Mouse (Mus musculus) MEL (cell line): Measurements from ENCODE around the gene Actl6a. TPM values are rescaled to one million over a fixed set of nuclear protein-coding genes. Genes with fewer than 3 reads are reported as not detected.

Experiments used
- DNase-seq: peaks from one replicate; pipeline ENCODE4 v3.0.0; 2011; ENCODE audit warnings: low read depth, low spot score
- H3K27ac ChIP-seq: 2 replicates; pipeline ENCODE4 v1.5.1; 2012; ENCODE audit warnings: low read depth, mild to moderate bottlenecking, control low read depth, low read length, moderate library complexity; ENCODE audit not compliant: control insufficient read depth
- H3K27me3 ChIP-seq, 2 experiments: fragments of 150-350 bp in 1 of 2; sonication (generic) in 1 of 2; 2 replicates each; pipeline ENCODE4 v1.6.1; 2012; ENCODE audit warnings: low read length in 2 of 2, mild to moderate bottlenecking in 2 of 2, improper control_type of control experiment in 1 of 2, moderate library complexity in 1 of 2; ENCODE audit not compliant: insufficient read depth in 2 of 2, control insufficient read depth in 1 of 2
- H3K36me3 ChIP-seq, 2 experiments: 2 replicates each; pipeline ENCODE4 v1.6.1; 2012 to 2014; ENCODE audit warnings: low read length in 2 of 2, improper control_type of control experiment in 1 of 2, inconsistent platforms in 1 of 2, mild to moderate bottlenecking in 1 of 2; ENCODE audit not compliant: insufficient read depth in 2 of 2, control insufficient read depth in 1 of 2
- H3K4me1 ChIP-seq, 2 experiments: fragments of 150-350 bp in 1 of 2; sonication (generic) in 1 of 2; 2 replicates each; pipeline ENCODE4 v1.6.1; 2012; ENCODE audit warnings: low read length in 2 of 2, improper control_type of control experiment in 1 of 2, mild to moderate bottlenecking in 1 of 2; ENCODE audit not compliant: insufficient read depth in 2 of 2, control insufficient read depth in 1 of 2
- H3K4me3 ChIP-seq, 2 experiments: fragments of 150-350 bp in 1 of 2; sonication (generic) in 1 of 2; 2 replicates each; pipeline ENCODE4 v1.5.1; 2012; ENCODE audit warnings: low read depth in 2 of 2, low read length in 2 of 2, mild to moderate bottlenecking in 2 of 2, moderate library complexity in 2 of 2, control low read depth in 1 of 2, improper control_type of control experiment in 1 of 2; ENCODE audit not compliant: control insufficient read depth in 1 of 2, insufficient read depth in 1 of 2
- H3K79me2 ChIP-seq: 2 replicates; pipeline ENCODE4 v1.6.1; 2012; ENCODE audit warnings: mild to moderate bottlenecking, low read length, moderate library complexity; ENCODE audit not compliant: control insufficient read depth, poor library complexity, insufficient read depth
- H3K9ac ChIP-seq: 2 replicates; pipeline ENCODE4 v1.6.1; 2012; ENCODE audit warnings: low read depth, mild to moderate bottlenecking, control low read depth, low read length, moderate library complexity; ENCODE audit not compliant: control insufficient read depth, poor library complexity, severe bottlenecking
- H3K9me3 ChIP-seq: fragments of 150-350 bp; sonication (generic); replicated peaks from 2 replicates; pipeline ENCODE4 v1.6.1; 2012; ENCODE audit warnings: mild to moderate bottlenecking, low read length, improper control_type of control experiment, moderate library complexity; ENCODE audit not compliant: insufficient read depth
- BHLHE40 ChIP-seq: IDR thresholded peaks from 2 replicates; pipeline ENCODE4 v1.6.1; 2012; ENCODE audit warnings: low read depth, mild to moderate bottlenecking, inconsistent platforms, low read length, improper control_type of control experiment, borderline replicate concordance
- CHD1 ChIP-seq: IDR thresholded peaks from 2 replicates; pipeline ENCODE4 v1.6.1; 2012; ENCODE audit warnings: low read depth, mild to moderate bottlenecking, inconsistent platforms, low read length, improper control_type of control experiment
- CTCF ChIP-seq, 3 experiments: IDR thresholded peaks in 2 of 3; conservative IDR thresholded peaks in 1 of 3; 2 replicates each; pipeline ENCODE4 v1.5.1; 2011 to 2012; ENCODE audit warnings: low read length in 3 of 3, low read depth in 2 of 3, mild to moderate bottlenecking in 2 of 3, improper control_type of control experiment in 1 of 3, inconsistent platforms in 1 of 3, mixed read lengths in 1 of 3, moderate library complexity in 1 of 3; ENCODE audit not compliant: control insufficient read depth in 1 of 3, insufficient read depth in 1 of 3, poor library complexity in 1 of 3, severe bottlenecking in 1 of 3
- E2F4 ChIP-seq: IDR thresholded peaks from 2 replicates; pipeline ENCODE4 v1.6.1; 2011; ENCODE audit warnings: low read depth, low read length, improper control_type of control experiment, borderline replicate concordance
- EP300 ChIP-seq, 2 experiments: IDR thresholded peaks; 2 replicates each; pipeline ENCODE4 v1.6.1; 2011; ENCODE audit warnings: improper control_type of control experiment in 2 of 2, low read length in 2 of 2, low read depth in 1 of 2, mild to moderate bottlenecking in 1 of 2
- ETS1 ChIP-seq: IDR thresholded peaks from 2 replicates; pipeline ENCODE4 v1.6.1; 2012; ENCODE audit warnings: low read depth, mild to moderate bottlenecking, inconsistent platforms, low read length, improper control_type of control experiment, moderate library complexity
- GABPA ChIP-seq: IDR thresholded peaks from 2 replicates; pipeline ENCODE4 v1.6.1; 2012; ENCODE audit warnings: low read depth, mild to moderate bottlenecking, inconsistent platforms, low read length, improper control_type of control experiment, moderate library complexity
- GATA1 ChIP-seq: IDR thresholded peaks from 2 replicates; pipeline ENCODE4 v1.6.1; 2011; ENCODE audit warnings: low read depth, low read length, improper control_type of control experiment
- HCFC1 ChIP-seq: IDR thresholded peaks from 2 replicates; pipeline ENCODE4 v1.6.1; 2012; ENCODE audit warnings: low read depth, mild to moderate bottlenecking, inconsistent platforms, low read length, improper control_type of control experiment, moderate library complexity
- MAFK ChIP-seq: IDR thresholded peaks from 2 replicates; pipeline ENCODE4 v1.6.1; 2011; ENCODE audit warnings: low read depth, mild to moderate bottlenecking, low read length, improper control_type of control experiment, borderline replicate concordance
- MAX ChIP-seq: IDR thresholded peaks from 2 replicates; pipeline ENCODE4 v1.6.1; 2011; ENCODE audit warnings: low read length, improper control_type of control experiment
- MEF2A ChIP-seq: IDR thresholded peaks from 2 replicates; pipeline ENCODE4 v1.6.1; 2014; ENCODE audit warnings: low read depth, mild to moderate bottlenecking, inconsistent platforms, low read length, improper control_type of control experiment; ENCODE audit not compliant: poor library complexity, insufficient replicate concordance, severe bottlenecking; ENCODE audit errors: extremely low read depth
- MXI1 ChIP-seq: IDR thresholded peaks from 2 replicates; pipeline ENCODE4 v1.6.1; 2011; ENCODE audit warnings: mild to moderate bottlenecking, low read depth, low read length, improper control_type of control experiment
- MYB ChIP-seq: IDR thresholded peaks from 2 replicates; pipeline ENCODE4 v1.6.1; 2011; ENCODE audit warnings: mild to moderate bottlenecking, low read depth, low read length, improper control_type of control experiment
- MYC ChIP-seq: IDR thresholded peaks from 2 replicates; pipeline ENCODE4 v1.6.1; 2011; ENCODE audit warnings: low read depth, mild to moderate bottlenecking, low read length, improper control_type of control experiment, moderate library complexity
- NELFE ChIP-seq: IDR thresholded peaks from 2 replicates; pipeline ENCODE4 v1.6.1; 2011; ENCODE audit warnings: low read depth, low read length, improper control_type of control experiment
- NRF1 ChIP-seq: IDR thresholded peaks from 2 replicates; pipeline ENCODE4 v1.6.1; 2014; ENCODE audit warnings: low read depth, mild to moderate bottlenecking, inconsistent platforms, low read length, improper control_type of control experiment, moderate library complexity; ENCODE audit not compliant: poor library complexity, insufficient read depth, severe bottlenecking
- RCOR1 ChIP-seq: IDR thresholded peaks from 2 replicates; pipeline ENCODE4 v1.6.1; 2012; ENCODE audit warnings: low read depth, mild to moderate bottlenecking, inconsistent platforms, low read length, improper control_type of control experiment
- SIN3A ChIP-seq: IDR thresholded peaks from 2 replicates; pipeline ENCODE4 v1.6.1; 2012; ENCODE audit warnings: low read length, improper control_type of control experiment, inconsistent platforms
- SMC3 ChIP-seq: IDR thresholded peaks from 2 replicates; pipeline ENCODE4 v1.6.1; 2011; ENCODE audit warnings: low read depth, low read length, improper control_type of control experiment
- TAL1 ChIP-seq: IDR thresholded peaks from 2 replicates; pipeline ENCODE4 v1.6.1; 2012; ENCODE audit warnings: mild to moderate bottlenecking, inconsistent platforms, low read length, moderate library complexity, mixed read lengths
- TBP ChIP-seq: IDR thresholded peaks from 2 replicates; pipeline ENCODE4 v1.8.0; 2011; ENCODE audit warnings: low read depth, low read length, improper control_type of control experiment
- TCF12 ChIP-seq: IDR thresholded peaks from 2 replicates; pipeline ENCODE4 v1.6.1; 2014; ENCODE audit warnings: low read depth, mild to moderate bottlenecking, inconsistent platforms, low read length, improper control_type of control experiment, moderate library complexity
- USF2 ChIP-seq, 2 experiments: IDR thresholded peaks; 2 replicates each; pipeline ENCODE4 v1.6.1; 2011 to 2012; ENCODE audit warnings: improper control_type of control experiment in 2 of 2, low read length in 2 of 2, borderline replicate concordance in 1 of 2, inconsistent platforms in 1 of 2, low read depth in 1 of 2, mild to moderate bottlenecking in 1 of 2; ENCODE audit not compliant: insufficient read depth in 1 of 2
- polyA plus RNA-seq, 2 experiments: library from polyadenylated mRNA; stranded (reverse) in 1 of 2; unstranded in 1 of 2; fragments of >175 nt in 1 of 2; fragments of >200 nt in 1 of 2; gene quantifications; 2 replicates each; pipeline versions ENCODE4 v1.2.1 to v1.2.4; 2012; ENCODE audit warnings: low replicate concordance in 2 of 2, low read depth in 1 of 2; ENCODE audit not compliant: insufficient read length in 2 of 2, insufficient read depth in 1 of 2, missing spikeins in 1 of 2
- total RNA-seq: library from RNA; depleted of rRNA; stranded (reverse); fragments of 300-350 nt; gene quantifications from 2 replicates; pipeline ENCODE4 v1.2.3, GENCODE M21; 2012

Gene Actl6a
- total and polyA plus RNA-seq, 3 experiments = 129 to 175 TPM; not detected in 1

DNA sequence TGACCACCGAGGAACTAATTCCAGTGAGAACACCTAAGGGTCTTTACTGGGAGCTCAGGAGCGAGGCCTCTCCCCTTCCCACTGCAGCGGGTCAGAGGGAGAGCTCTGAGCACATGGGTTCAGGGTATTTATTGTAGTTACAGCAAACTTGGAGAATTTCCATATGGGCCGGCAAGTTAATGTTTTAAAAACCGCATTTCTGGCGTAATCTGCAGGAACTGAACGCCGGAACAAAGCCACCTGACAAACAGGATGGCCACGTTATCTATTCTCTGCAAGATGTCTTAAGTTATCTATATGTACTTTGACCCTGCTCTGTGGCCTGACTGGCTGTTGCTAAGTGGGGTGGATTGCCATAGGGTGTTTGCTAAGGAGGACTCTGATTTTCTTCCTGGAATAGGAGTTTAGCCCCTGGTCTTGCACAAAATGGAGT, 16.5 kb upstream of the Actl6a start (continued):
- TF ChIP-seq MEF2A (no peak), GATA1 (peak; percentile 98), MYB (peak; percentile 72; the same call in 1 of the 2 replicates), SMC3 (no peak)

DNA sequence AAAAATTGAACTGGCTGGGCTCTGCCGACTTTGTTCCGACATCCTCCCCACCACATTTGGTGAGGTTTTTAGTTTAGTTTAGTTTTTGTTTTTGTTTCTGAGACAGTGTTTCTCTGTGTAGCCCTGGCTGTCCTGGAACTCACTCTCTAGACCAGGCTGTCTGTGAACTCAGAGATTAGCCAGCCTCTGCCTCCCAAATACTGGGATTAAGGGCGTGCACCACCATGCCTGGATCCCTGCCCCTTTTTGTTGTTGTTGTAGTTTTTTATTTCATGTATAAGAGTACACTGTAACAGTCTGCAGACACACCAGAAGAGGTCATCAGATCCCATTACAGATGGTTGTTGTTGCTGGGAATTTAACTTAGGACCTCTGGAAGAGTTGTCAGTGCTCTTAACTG, 16.1 kb upstream of the Actl6a start:
- H3K9me3 ChIP-seq = no peaks in the 10 kb centered on the region
- H3K79me2 ChIP-seq = no peaks in the 10 kb centered on the region
- 0 out of 4 replicates have a peak overlapping the region, but pooled peaks of 1 of the 2 experiments have one; percentile 18 for H3K4me3 ChIP-seq
- H3K9ac ChIP-seq = no peak overlapping the region; the same call in 1 of the 2 replicates
- H3K36me3 ChIP-seq = peaks cover 0 to 41% of the 10 kb centered on the region in 2 experiments; a peak in 2 of 4 replicates
- no peak for DNase-seq
- peak overlapping the region; percentile 33 for H3K27ac ChIP-seq
- no peaks in the 10 kb centered on the region for H3K27me3 ChIP-seq
- no peak for TF ChIP-seq MAX
- TF ChIP-seq CTCF (IDR thresholded peaks at IDR 0.05 in 2 of 3, conservative IDR thresholded peaks at IDR 0.05 in 1 of 3; ENCODE audit: control insufficient read depth in 1 of 3, insufficient read depth in 1 of 3, low read depth in 2 of 3, low read length in 3 of 3, poor library complexity in 1 of 3, severe bottlenecking in 1 of 3) = no peak
- no peak for TF ChIP-seq MXI1
- H3K4me1 ChIP-seq = peaks cover 31 to 41% of the 10 kb centered on the region in 2 experiments

DNA sequence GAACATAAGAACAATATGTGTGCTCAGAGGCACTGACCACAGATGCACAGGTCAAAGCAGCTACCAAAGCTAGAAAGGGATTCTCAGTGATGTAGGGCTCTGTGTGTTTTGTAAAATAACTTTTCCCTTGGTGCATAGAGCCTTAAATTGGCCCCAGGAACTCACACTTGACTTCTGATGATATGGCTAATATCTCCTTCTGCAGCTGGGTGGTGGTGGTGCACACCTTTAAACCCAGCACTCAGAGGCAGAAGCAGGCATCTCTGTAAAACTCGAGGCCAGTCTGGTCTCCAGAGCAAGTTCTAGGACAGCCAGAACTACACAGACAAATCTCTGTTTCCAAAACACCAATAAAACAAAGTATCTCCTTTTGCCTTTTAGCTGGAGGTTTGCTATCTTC, 15.2 kb upstream of the Actl6a start:
- Histone ChIP-seq H3K9ac (no peak overlapping the region), H3K4me1 (peaks cover 35 to 41% of the 10 kb centered on the region in 2 experiments)
- DNase-seq = peak; percentile 58

DNA sequence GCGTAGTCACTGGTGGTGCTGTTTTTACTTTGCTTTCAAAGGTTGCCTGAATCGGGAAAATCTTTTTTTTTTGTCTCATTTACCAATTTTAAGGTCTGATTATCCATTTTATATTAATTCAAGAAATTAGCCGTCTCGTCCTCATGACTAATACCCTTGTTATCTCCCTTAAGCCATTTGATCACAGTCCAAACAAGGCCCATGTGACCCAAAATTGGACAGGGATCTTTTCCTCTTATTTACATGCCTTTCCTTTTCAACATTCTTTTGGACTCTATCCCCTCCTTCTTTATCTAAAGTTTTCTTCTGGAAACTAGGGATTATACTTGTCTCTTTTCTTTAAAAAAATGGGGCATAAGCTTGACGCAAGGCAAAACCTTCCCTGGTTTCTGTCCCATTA, 14.3 kb upstream of the Actl6a start:
- H3K36me3 ChIP-seq = peaks cover 0 to 46% of the 10 kb centered on the region in 2 experiments; a peak in 2 of 4 replicates
- H3K4me3 ChIP-seq = no peak overlapping the region
- peaks cover 33% of the 10 kb centered on the region in 2 experiments for H3K4me1 ChIP-seq
- H3K79me2 ChIP-seq = no peaks in the 10 kb centered on the region
- DNase-seq = no peak
- no peak overlapping the region; the same call in 1 of the 2 replicates for H3K27ac ChIP-seq
- H3K9me3 ChIP-seq = no peaks in the 10 kb centered on the region
- H3K27me3 ChIP-seq = no peaks in the 10 kb centered on the region
- H3K9ac ChIP-seq = no peak overlapping the region
- TF ChIP-seq GABPA = no peak
- 0 out of 4 replicates have a peak, but pooled peaks of 1 of the 2 experiments have one; percentile 4 for TF ChIP-seq EP300 (IDR thresholded peaks at IDR 0.05; ENCODE audit: low read depth in 1 of 2, low read length in 2 of 2)
- TF ChIP-seq USF2 (IDR thresholded peaks at IDR 0.05; ENCODE audit: borderline replicate concordance in 1 of 2, insufficient read depth in 1 of 2, low read depth in 1 of 2, low read length in 2 of 2) = 0 out of 4 replicates have a peak, but pooled peaks of 1 of the 2 experiments have one; percentile 23
- no peak for TF ChIP-seq CHD1
- TF ChIP-seq MYC = 0 out of 2 replicates have a peak, but pooled peaks have one; percentile 22
- no peak for TF ChIP-seq TAL1
- TF ChIP-seq E2F4 = no peak
- no peak for TF ChIP-seq SMC3
- TF ChIP-seq MAFK = no peak
- TF ChIP-seq SIN3A = no peak
- TF ChIP-seq GATA1 = 0 out of 2 replicates have a peak, but pooled peaks have one; percentile 17
- TF ChIP-seq HCFC1 = no peak
- no peak for TF ChIP-seq NELFE

More for the DNA sequence above, 15.2 kb upstream of the Actl6a start:
- peak overlapping the region; percentile 8; the same call in 1 of the 2 replicates for H3K27ac ChIP-seq
- TF ChIP-seq BHLHE40 = peak; percentile 47; the same call in 1 of the 2 replicates
- TF ChIP-seq GATA1 = peak; percentile 33; the same call in 1 of the 2 replicates
- TF ChIP-seq TBP = no peak
- TF ChIP-seq EP300 (IDR thresholded peaks at IDR 0.05; ENCODE audit: low read depth in 1 of 2, low read length in 2 of 2) = peak; percentile 65 to 78; a peak in 3 of 4 replicates
- TF ChIP-seq ETS1 = peak; percentile 64; the same call in 1 of the 2 replicates
- 0 out of 2 replicates have a peak, but pooled peaks have one; percentile 16 for TF ChIP-seq RCOR1
- peak; percentile 67 for TF ChIP-seq TAL1
- no peak for TF ChIP-seq CTCF (IDR thresholded peaks at IDR 0.05 in 2 of 3, conservative IDR thresholded peaks at IDR 0.05 in 1 of 3; ENCODE audit: control insufficient read depth in 1 of 3, insufficient read depth in 1 of 3, low read depth in 2 of 3, low read length in 3 of 3, poor library complexity in 1 of 3, severe bottlenecking in 1 of 3)
- TF ChIP-seq TCF12 = peak; percentile 85
- TF ChIP-seq NRF1 = no peak
- H3K27me3 ChIP-seq = no peaks in the 10 kb centered on the region
- no peaks in the 10 kb centered on the region for H3K79me2 ChIP-seq
- H3K36me3 ChIP-seq = peaks cover 0 to 45% of the 10 kb centered on the region in 2 experiments; a peak in 2 of 4 replicates
- no peaks in the 10 kb centered on the region for H3K9me3 ChIP-seq
- no peak overlapping the region for H3K4me3 ChIP-seq
